In the genomic region with DNA sequence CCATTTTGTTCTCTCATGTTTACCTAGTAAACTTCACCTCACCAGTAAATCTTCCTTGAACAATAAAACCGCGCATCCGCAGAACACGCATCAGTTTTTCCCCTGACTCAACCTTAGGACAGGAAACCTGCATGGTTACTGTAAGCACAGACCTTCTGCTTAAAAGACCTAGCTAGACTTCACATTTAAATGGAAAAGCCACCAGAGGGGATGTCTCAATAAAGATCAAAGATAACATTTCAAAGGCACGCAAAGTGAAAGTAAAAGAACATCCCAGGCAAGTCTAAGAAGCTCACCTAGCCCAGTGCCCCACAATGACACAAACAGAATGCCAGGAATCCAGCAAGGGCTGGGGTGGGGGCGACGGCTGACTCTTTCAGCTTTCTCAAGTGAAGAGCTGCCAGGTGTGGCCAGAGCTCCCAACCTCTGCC, we compare ENCODE assay signal across 8 mouse cellular contexts. TPM values are rescaled to one million over a fixed set of nuclear protein-coding genes. Genes with fewer than 3 reads are reported as not detected.
DNase-seq lines count a peak whose midpoint lies in the region; ATAC-seq and TF ChIP-seq lines count a peak whose summit lies in the region.

No protein-coding gene starts in this region.

- TF ChIP-seq EP300 in heart, postnatal 0 days (IDR thresholded peaks at IDR 0.05; ENCODE audit: low read depth) = no peak

- peak overlapping the region; percentile 70 for H3K9ac ChIP-seq in heart, postnatal 0 days (replicated peaks; ENCODE audit: low read depth, low read length)
- H3K9ac ChIP-seq in liver, embryonic 15.5 days = no peak overlapping the region

- WGBS in heart, postnatal 0 days = 38% methylated on average over 7 of the region's 7 CpGs
- 14% methylated on average over 7 of the region's 7 CpGs for WGBS in liver, embryonic 15.5 days (ENCODE audit: insufficient replicate concordance)

- peak overlapping the region; percentile 89 for H3K4me2 ChIP-seq in heart, postnatal 0 days (ENCODE audit: low read depth, low read length)
- peak overlapping the region; percentile 69 for H3K4me2 ChIP-seq in liver, embryonic 15.5 days

- no peak for ATAC-seq in heart, postnatal 0 days (ENCODE audit: insufficient read depth, low read depth)
- ATAC-seq in liver, embryonic 15.5 days (ENCODE audit: insufficient read depth) = no peak

- no peak for TF ChIP-seq CTCF in heart, postnatal 0 days (IDR thresholded peaks at IDR 0.05; ENCODE audit: low read depth)

- peak; percentile 29 for DNase-seq in embryo, embryonic 10.5 days (ENCODE audit: low spot score)
- DNase-seq in embryo, embryonic 10 days (ENCODE audit: low spot score) = no peak
- DNase-seq in MEL-GATA-1-ER (ENCODE audit: extremely low read depth, low read depth) = peak; percentile 16
- DNase-seq in heart, postnatal 0 days (ENCODE audit: low spot score) = no peak
- DNase-seq in thymus, postnatal 10 days (ENCODE audit: low spot score in 2 of 2) = peak; percentile 29 to 34
- no peak for DNase-seq in adrenal gland, postnatal 4 days (ENCODE audit: low spot score in 2 of 2)
- no peak for DNase-seq in layer of hippocampus, adult 18-20 months (ENCODE audit: low spot score in 2 of 2)

- H3K4me1 ChIP-seq in heart, postnatal 0 days (ENCODE audit: control insufficient read depth, insufficient read depth) = no peaks in the 10 kb centered on the region; the same call in none of the 2 replicates
- H3K4me1 ChIP-seq in liver, embryonic 15.5 days (replicated peaks) = peaks cover 5% of the 10 kb centered on the region

- H3K27me3 ChIP-seq in heart, postnatal 0 days (ENCODE audit: control insufficient read depth, insufficient read depth, low read length) = no peaks in the 10 kb centered on the region
- no peaks in the 10 kb centered on the region for H3K27me3 ChIP-seq in liver, embryonic 15.5 days

- no peaks in the 10 kb centered on the region for H3K9me3 ChIP-seq in heart, postnatal 0 days (replicated peaks; ENCODE audit: control insufficient read depth, low read length)
- H3K9me3 ChIP-seq in liver, embryonic 15.5 days (replicated peaks) = no peaks in the 10 kb centered on the region

- H3K27ac ChIP-seq in heart, postnatal 0 days (ENCODE audit: low read depth) = peak overlapping the region; percentile 76
- peak overlapping the region; percentile 46; the same call in 1 of the 2 replicates for H3K27ac ChIP-seq in liver, embryonic 15.5 days (replicated peaks)

- peaks cover 9% of the 10 kb centered on the region for H3K36me3 ChIP-seq in heart, postnatal 0 days (replicated peaks; ENCODE audit: control insufficient read depth, insufficient read depth, low read length)
- H3K36me3 ChIP-seq in liver, embryonic 15.5 days (replicated peaks) = peaks cover 6% of the 10 kb centered on the region; the same call in 1 of the 2 replicates

- peak overlapping the region; percentile 61 for H3K4me3 ChIP-seq in heart, postnatal 0 days (ENCODE audit: low read depth, low read length)
- peak overlapping the region; percentile 49 for H3K4me3 ChIP-seq in liver, embryonic 15.5 days (replicated peaks)

RNA-seq across cellular contexts. Expression of gene Lmod3, which starts 58.4 kb away (rescaled TPM):
- 6.4 and 8.9 TPM in 2 replicates for total RNA-seq in heart, postnatal 0 days (2014; rRNA removed; ENCODE audit: low replicate concordance)
- 34.5 and 39.1 TPM in 2 replicates for polyA plus RNA-seq in heart, postnatal 0 days (2015; fragmentation: Nextera tagmentation; extraction: Ambion mirVana)
- 0.26 and 0.47 TPM in 2 replicates for polyA plus RNA-seq in liver, embryonic 15.5 days (2015; fragmentation: Nextera tagmentation; extraction: Ambion mirVana)
- 1 to 10 TPM; 1.3 to 5.1 TPM for total RNA-seq in adrenal gland, postnatal 4 days (2021)
- total RNA-seq in layer of hippocampus, adult 18-20 months (2021) = not detected

Comparison
In these comparisons a context has a peak if more than half of its experiments do, and no peak if none do; other contexts are left out.
1. DNase-seq: peak in embryo, embryonic 10.5 days (single experiment), MEL-GATA-1-ER (single experiment) and thymus, postnatal 10 days (2 of 2); none in embryo, embryonic 10 days (single experiment), heart, postnatal 0 days (single experiment), adrenal gland, postnatal 4 days (0 of 2) and layer of hippocampus, adult 18-20 months (0 of 2).